Comparison of ENCODE assay signal across 8 mouse cellular contexts in the genomic region with DNA sequence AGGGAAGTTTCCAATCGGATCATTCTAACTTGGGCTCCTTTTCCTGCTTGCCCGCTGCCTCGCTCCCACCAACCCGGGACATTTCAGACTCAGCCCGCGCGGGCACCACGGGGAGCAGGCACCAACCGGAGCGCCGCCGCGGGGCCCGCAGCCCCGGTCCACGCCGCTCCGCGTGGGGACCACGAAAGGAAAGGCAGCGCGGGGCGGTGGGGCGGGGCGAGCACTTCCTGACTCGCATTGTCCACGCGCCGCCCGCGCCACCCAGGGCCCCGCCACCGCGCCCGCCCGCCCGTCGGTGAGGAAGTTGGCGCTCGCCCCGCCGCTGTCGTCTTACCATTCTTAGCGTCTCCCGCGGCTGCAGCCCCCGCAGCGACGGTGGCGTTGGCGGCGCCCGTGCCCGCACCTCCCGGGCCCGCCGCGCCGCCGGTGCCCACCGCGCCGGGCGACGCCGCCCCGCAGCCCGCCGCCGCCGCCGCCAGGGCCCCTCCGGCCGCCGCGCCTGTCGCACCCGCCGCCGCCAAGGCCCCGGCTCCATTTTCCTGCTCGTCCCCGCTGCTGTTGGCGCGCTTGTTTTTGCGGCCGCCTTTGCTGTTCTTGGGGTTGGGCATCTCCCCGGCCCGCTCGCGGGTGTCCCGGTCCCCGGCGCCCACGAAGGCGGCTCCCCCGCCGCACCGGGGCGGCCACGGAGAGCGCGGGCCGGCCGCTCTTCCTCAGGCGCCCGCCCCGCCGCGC. TPM values are rescaled to one million over a fixed set of nuclear protein-coding genes. Genes with fewer than 3 reads are reported as not detected.
A peak's percentile ranks its signal among the peaks of the same experiment; 100 is the strongest.
DNase-seq lines count a peak whose midpoint lies in the region; ATAC-seq and TF ChIP-seq lines count a peak whose summit lies in the region.

No protein-coding gene starts in this region.

- H3K79me2 ChIP-seq in MEL (ENCODE audit: control insufficient read depth, insufficient read depth, low read length, poor library complexity): peaks cover 5% of the 10 kb centered on the region

- H3K27ac ChIP-seq in MEL (ENCODE audit: control insufficient read depth, low read depth, low read length): peak overlapping the region; percentile 64
- H3K27ac ChIP-seq in cerebellum, adult 2 months (ENCODE audit: insufficient read depth, low read length): peak overlapping the region; percentile 40; the same call in 1 of the 2 replicates
- H3K27ac ChIP-seq in forebrain, postnatal 0 days (ENCODE audit: low read depth, low read length): peak overlapping the region; percentile 92
- H3K27ac ChIP-seq in lung, embryonic 16.5 days (ENCODE audit: low read length): peak overlapping the region; percentile 90
- H3K27ac ChIP-seq in olfactory bulb, adult 2 months (ENCODE audit: insufficient read depth, low read depth, low read length): peak overlapping the region; percentile 61

- no peaks in the 10 kb centered on the region for H3K27me3 ChIP-seq in MEL (ENCODE audit: control insufficient read depth in 1 of 2, insufficient read depth in 2 of 2, low read length in 2 of 2)
- no peaks in the 10 kb centered on the region for H3K27me3 ChIP-seq in cerebellum, adult 2 months (ENCODE audit: control insufficient read depth, insufficient read depth, low read length)
- H3K27me3 ChIP-seq in forebrain, postnatal 0 days (ENCODE audit: insufficient read depth, low read length): no peaks in the 10 kb centered on the region
- H3K27me3 ChIP-seq in lung, embryonic 16.5 days (ENCODE audit: control insufficient read depth, insufficient read depth, low read depth, low read length): no peaks in the 10 kb centered on the region

- peaks cover 0 to 11% of the 10 kb centered on the region in 2 experiments; a peak in 2 of 4 replicates for H3K36me3 ChIP-seq in MEL (ENCODE audit: control insufficient read depth in 1 of 2, insufficient read depth in 2 of 2, low read length in 2 of 2)
- H3K36me3 ChIP-seq in forebrain, postnatal 0 days (ENCODE audit: insufficient read depth): no peaks in the 10 kb centered on the region
- no peaks in the 10 kb centered on the region for H3K36me3 ChIP-seq in lung, embryonic 16.5 days (ENCODE audit: control insufficient read depth, insufficient read depth, low read length)

- 0 out of 4 replicates have a peak, but pooled peaks of 1 of the 2 experiments have one; percentile 2 for TF ChIP-seq POLR2A in MEL (IDR thresholded peaks at IDR 0.05; ENCODE audit: control insufficient read depth in 1 of 2, insufficient read depth in 1 of 2, low read depth in 1 of 2, low read length in 2 of 2, poor library complexity in 1 of 2)
- TF ChIP-seq POLR2A in cerebellum, adult 2 months (IDR thresholded peaks at IDR 0.05; ENCODE audit: borderline replicate concordance, insufficient read depth, low read length): no peak
- no peak for TF ChIP-seq POLR2A in olfactory bulb, adult 2 months (IDR thresholded peaks at IDR 0.05; ENCODE audit: insufficient read depth, low read depth, low read length)

- peaks cover 2 to 7% of the 10 kb centered on the region in 2 experiments; a peak in 3 of 4 replicates for H3K4me1 ChIP-seq in MEL (ENCODE audit: control insufficient read depth in 1 of 2, insufficient read depth in 2 of 2, low read length in 2 of 2)
- H3K4me1 ChIP-seq in cerebellum, adult 2 months (ENCODE audit: control insufficient read depth, insufficient read depth, low read length): no peaks in the 10 kb centered on the region; the same call in 1 of the 2 replicates
- H3K4me1 ChIP-seq in forebrain, postnatal 0 days (ENCODE audit: insufficient read depth): peaks cover 8% of the 10 kb centered on the region; the same call in 1 of the 2 replicates
- H3K4me1 ChIP-seq in lung, embryonic 16.5 days (replicated peaks; ENCODE audit: control insufficient read depth, insufficient read depth, low read length): peaks cover 14% of the 10 kb centered on the region
- H3K4me1 ChIP-seq in olfactory bulb, adult 2 months (ENCODE audit: control insufficient read depth, insufficient read depth, low read length): 0 out of 2 replicates have a peak, but pooled peaks cover 2% of the 10 kb centered on the region

- peak overlapping the region; percentile 67 to 91 for H3K4me3 ChIP-seq in MEL (ENCODE audit: control insufficient read depth in 1 of 2, insufficient read depth in 1 of 2, low read depth in 2 of 2, low read length in 2 of 2)
- peak overlapping the region; percentile 49 for H3K4me3 ChIP-seq in cerebellum, adult 2 months (replicated peaks; ENCODE audit: insufficient read depth, low read depth, low read length)
- H3K4me3 ChIP-seq in forebrain, postnatal 0 days (ENCODE audit: low read depth, low read length): peak overlapping the region; percentile 92
- H3K4me3 ChIP-seq in lung, embryonic 16.5 days (ENCODE audit: low read length): peak overlapping the region; percentile 88
- peak overlapping the region; percentile 96 for H3K4me3 ChIP-seq in olfactory bulb, adult 2 months (ENCODE audit: insufficient read depth, low read depth, low read length)

- peak; percentile 65 for DNase-seq in MEL (ENCODE audit: low read depth, low spot score)
- peak; percentile 69 to 73 for DNase-seq in cerebellum, adult 2 months
- peak; percentile 61 for DNase-seq in forebrain, postnatal 0 days
- peak; percentile 76 for DNase-seq in heart, postnatal 4 days
- DNase-seq in layer of hippocampus, adult 9-11 months: peak; percentile 62
- DNase-seq in thymus, adult 18-20 months: peak; percentile 61 to 64

- peak; percentile 49 for ATAC-seq in forebrain, postnatal 0 days
- peak; percentile 74 for ATAC-seq in lung, embryonic 16.5 days (ENCODE audit: low read depth)

- no peaks in the 10 kb centered on the region for H3K9me3 ChIP-seq in MEL (replicated peaks; ENCODE audit: insufficient read depth, low read length)
- no peaks in the 10 kb centered on the region for H3K9me3 ChIP-seq in forebrain, postnatal 0 days (ENCODE audit: low read length)
- H3K9me3 ChIP-seq in lung, embryonic 16.5 days (ENCODE audit: control insufficient read depth, low read length): no peaks in the 10 kb centered on the region

- TF ChIP-seq CTCF in MEL (IDR thresholded peaks at IDR 0.05 in 2 of 3, conservative IDR thresholded peaks at IDR 0.05 in 1 of 3; ENCODE audit: control insufficient read depth in 1 of 3, insufficient read depth in 1 of 3, low read depth in 2 of 3, low read length in 3 of 3, poor library complexity in 1 of 3, severe bottlenecking in 1 of 3): no peak
- no peak for TF ChIP-seq CTCF in cerebellum, adult 2 months (IDR thresholded peaks at IDR 0.05; ENCODE audit: borderline replicate concordance, insufficient read depth, low read depth, low read length)
- no peak for TF ChIP-seq CTCF in forebrain, postnatal 0 days (IDR thresholded peaks at IDR 0.05; ENCODE audit: low read depth)
- TF ChIP-seq CTCF in olfactory bulb, adult 2 months (IDR thresholded peaks at IDR 0.05; ENCODE audit: insufficient read depth, low read depth, low read length): no peak

- no peak for TF ChIP-seq RAD21 in MEL (IDR thresholded peaks at IDR 0.05; ENCODE audit: low read depth, low read length)

- 1% methylated on average over 90 of the region's 110 CpGs for WGBS in cerebellum, adult 2 months
- WGBS in forebrain, postnatal 0 days: 2% methylated on average over 70 of the region's 110 CpGs
- WGBS in lung, embryonic 16.5 days: under 1% methylated on average over 72 of the region's 110 CpGs
- 5% methylated on average over 107 of the region's 110 CpGs for WGBS in olfactory bulb, adult 2 months

- no peak for TF ChIP-seq EP300 in MEL (IDR thresholded peaks at IDR 0.05; ENCODE audit: low read depth in 1 of 2, low read length in 2 of 2)

- H3K4me2 ChIP-seq in forebrain, postnatal 0 days (ENCODE audit: low read depth): peak overlapping the region; percentile 55
- peak overlapping the region; percentile 66 for H3K4me2 ChIP-seq in lung, embryonic 16.5 days (ENCODE audit: low read depth, low read length)

- peak overlapping the region; percentile 95 for H3K9ac ChIP-seq in MEL (ENCODE audit: control insufficient read depth, low read depth, low read length, poor library complexity, severe bottlenecking)
- peak overlapping the region; percentile 88 for H3K9ac ChIP-seq in forebrain, postnatal 0 days
- H3K9ac ChIP-seq in lung, embryonic 16.5 days (ENCODE audit: low read length): peak overlapping the region; percentile 94

TF ChIP-seq in MEL, 35 proteins besides CTCF, POLR2A, EP300 and RAD21:
- 0 out of 2 replicates have a peak, but pooled peaks have one; percentile 5 for TF ChIP-seq ETS1 (IDR thresholded peaks at IDR 0.05; ENCODE audit: low read depth, low read length)
- no peak for TF ChIP-seq E2F4 (IDR thresholded peaks at IDR 0.05; ENCODE audit: borderline replicate concordance, low read depth, low read length)
- TF ChIP-seq MXI1 (IDR thresholded peaks at IDR 0.05; ENCODE audit: low read depth, low read length): no peak
- TF ChIP-seq MYC (IDR thresholded peaks at IDR 0.05; ENCODE audit: low read depth, low read length): no peak
- TF ChIP-seq CHD2 (IDR thresholded peaks at IDR 0.05; ENCODE audit: low read length): no peak
- no peak for TF ChIP-seq NRF1 (IDR thresholded peaks at IDR 0.05; ENCODE audit: insufficient read depth, low read depth, low read length, poor library complexity, severe bottlenecking)
- no peak for TF ChIP-seq KAT2A (conservative IDR thresholded peaks at IDR 0.05; ENCODE audit: low read depth, low read length)
- 0 out of 2 replicates have a peak, but pooled peaks have one; percentile 26 for TF ChIP-seq NELFE (IDR thresholded peaks at IDR 0.05; ENCODE audit: low read depth, low read length)
- TF ChIP-seq SIN3A (IDR thresholded peaks at IDR 0.05; ENCODE audit: low read length): no peak; the same call in none of the 2 replicates
- TF ChIP-seq ELF1 (IDR thresholded peaks at IDR 0.05; ENCODE audit: low read depth, low read length): 0 out of 2 replicates have a peak, but pooled peaks have one; percentile 8
- no peak for TF ChIP-seq MAFK (IDR thresholded peaks at IDR 0.05; ENCODE audit: borderline replicate concordance, low read depth, low read length)
- no peak for TF ChIP-seq ZKSCAN1 (IDR thresholded peaks at IDR 0.05; ENCODE audit: low read depth, low read length)
- no peak for TF ChIP-seq ZMIZ1 (IDR thresholded peaks at IDR 0.05; ENCODE audit: low read depth, low read length)

RNA-seq across cellular contexts. Expression of a gene that starts 0.5 kb away (rescaled TPM):
- total RNA-seq in MEL (2012; rRNA removed): 5.7 and 7.2 TPM in 2 replicates
- polyA plus RNA-seq in MEL (2012; ENCODE audit: insufficient read depth in 1 of 2, insufficient read length in 2 of 2, low read depth in 1 of 2, low replicate concordance in 2 of 2, missing spikeins in 1 of 2): 10 to 100 TPM; 10.5 to 66.9 TPM
- polyA plus RNA-seq in cerebellum, adult 2 months (2012; rRNA removed): 12.6 and 13.3 TPM in 2 replicates
- 41.2 and 43.5 TPM in 2 replicates for total RNA-seq in forebrain, postnatal 0 days (2014; rRNA removed)
- 4.2 and 4.7 TPM in 2 replicates for polyA plus RNA-seq in forebrain, postnatal 0 days (2015; fragmentation: Nextera tagmentation; extraction: Ambion mirVana)
- total RNA-seq in heart, postnatal 4 days (2021): 10 to 100 TPM; 45.1 to 46.8 TPM
- polyA plus RNA-seq in lung, embryonic 16.5 days (2015; fragmentation: Nextera tagmentation; extraction: Ambion mirVana): 3.7 and 4.5 TPM in 2 replicates
- not detected in 2 replicates for polyA plus RNA-seq in olfactory bulb, adult 2 months (2012; ENCODE audit: insufficient read depth, insufficient read length, low replicate concordance, missing spikeins)

Comparison
In these comparisons a context has a peak if more than half of its experiments do, and no peak if none do; other contexts are left out.
1. Peak in every context shown above with its lines: DNase-seq, ATAC-seq, H3K4me3 ChIP-seq and H3K27ac ChIP-seq.
2. H3K27ac ChIP-seq: peak in every context shown above with its lines; median percentile 92 in forebrain, postnatal 0 days; 90 in lung, embryonic 16.5 days; 64 in MEL; 61 in olfactory bulb, adult 2 months; 40 in cerebellum, adult 2 months.